Mouse (Mus musculus) layer of hippocampus, postnatal 14 days (tissue): ENCODE results near the gene Gm14139. TPM values are rescaled to one million over a fixed set of nuclear protein-coding genes. Genes with fewer than 3 reads are reported as not detected.
A peak's percentile ranks its signal among the peaks of the same experiment; 100 is the strongest.
"Not testable (repeated sequence)": the region's sequence is repeated elsewhere in the genome, so short reads cannot be mapped to it uniquely, and the experiment has no call there.

Experiments used
- DNase-seq, 2 experiments: peaks; one replicate each; pipeline ENCODE4 v3.0.0; 2021 to 2022; ENCODE audit warnings: low spot score in 2 of 2, mixed read lengths in 1 of 2
- long read RNA-seq, 2 experiments: library from polyadenylated mRNA; stranded (forward); transcript quantifications; one replicate each; pipeline ENCODE4 v2.0.0; 2021
- total RNA-seq, 2 experiments: library from RNA; stranded (reverse); gene quantifications; 2 replicates each; pipeline ENCODE4 v1.2.3; 2021

Gene Gm14139
- not detected for total RNA-seq
- long read RNA-seq, experiment 1, result 0 reads
- long read RNA-seq, experiment 2, result 0 reads

GRCm38 (mm10) chr2:150181570-150181999 lies at the start of gene Gm14139:
Gm14139 (plus strand) TSS chr2:150181755.
- DNase-seq, result not testable (repeated sequence)

- not testable (repeated sequence) for DNase-seq
These were observed 49.6 kb upstream of the Gm14139 start for GRCm38 (mm10) chr2:150132002-150132401.

GRCm38 (mm10) chr2:150132773-150133172 lies 48.8 kb upstream of the Gm14139 start:
- no peak for DNase-seq

- DNase-seq, result peak; percentile 86 to 95
These were observed 45.1 kb upstream of the Gm14139 start, which contains the start of gene Zfp120 for GRCm38 (mm10) chr2:150136435-150136897. Zfp120 (minus strand) TSS chr2:150136708.

GRCm38 (mm10) chr2:150166703-150167102 lies 14.9 kb upstream of the Gm14139 start:
- DNase-seq, result no peak

- no peak for DNase-seq
These were observed 7.7 kb upstream of the Gm14139 start for GRCm38 (mm10) chr2:150173833-150174232.

- not testable (repeated sequence) for DNase-seq
These were observed 2.0 kb upstream of the Gm14139 start, which contains the start of gene Gm10770 for GRCm38 (mm10) chr2:150179579-150179978. Gm10770 (minus strand) TSS chr2:150179679.

- not testable (repeated sequence) for DNase-seq
These were observed 509 bp upstream of the Gm14139 start for GRCm38 (mm10) chr2:150181046-150181445.

GRCm38 (mm10) chr2:150217600-150218362 lies 36.2 kb downstream of the Gm14139 start, which contains the start of gene Zfp937:
Zfp937 (plus strand) TSS chr2:150218073.
- peak; percentile 72 to 80 for DNase-seq

GRCm38 (mm10) chr2:150218363-150218725 lies 36.8 kb downstream of the Gm14139 start:
- not testable (repeated sequence) for DNase-seq

GRCm38 (mm10) chr2:150223263-150223662 lies 41.7 kb downstream of the Gm14139 start:
- not testable (repeated sequence) for DNase-seq

Other genes starting within 250 kb of the Gm14139 start
- gene Zfp120, start 45.0 kb upstream of the Gm14139 start, total RNA-seq, result 10 to 100 TPM in 1 of 2 experiments, 1 to 10 TPM in 1; 9.5 to 10.8 TPM
- not detected for gene Gm10770, start 2.1 kb upstream of the Gm14139 start, total RNA-seq
- gene Zfp937, start 36.3 kb downstream of the Gm14139 start, total RNA-seq, result 10 to 100 TPM in 1 of 2 experiments, 1 to 10 TPM in 1; 9.1 to 11.9 TPM
- gene Gm21994, start 73.8 kb downstream of the Gm14139 start, total RNA-seq, result 1 to 10 TPM; 6.5 to 8.6 TPM
- gene Gm14124, start 75.8 kb downstream of the Gm14139 start, total RNA-seq, result under 1 TPM; 0.14 to 0.35 TPM
- 1 to 10 TPM in 1 of 2 experiments, not detected in 1; 2.5 TPM for gene Gm10130, start 141.9 kb downstream of the Gm14139 start, total RNA-seq
- 1 to 10 TPM; 7.1 to 8.8 TPM for gene 3300002I08Rik, start 181.0 kb downstream of the Gm14139 start, total RNA-seq